Mouse (Mus musculus): ENCODE measurements around the gene Gm3417.
"Not testable (repeated sequence)": the region's sequence is repeated elsewhere in the genome, so short reads cannot be mapped to it uniquely, and the experiment has no call there.

The Gm3417 gene

GRCm38 (mm10) chr17:14958686-14959327 lies 19.8 kb downstream of the Gm3417 start:
- DNase-seq (ENCODE audit: low spot score in 2 of 2), result no peak

DNA sequence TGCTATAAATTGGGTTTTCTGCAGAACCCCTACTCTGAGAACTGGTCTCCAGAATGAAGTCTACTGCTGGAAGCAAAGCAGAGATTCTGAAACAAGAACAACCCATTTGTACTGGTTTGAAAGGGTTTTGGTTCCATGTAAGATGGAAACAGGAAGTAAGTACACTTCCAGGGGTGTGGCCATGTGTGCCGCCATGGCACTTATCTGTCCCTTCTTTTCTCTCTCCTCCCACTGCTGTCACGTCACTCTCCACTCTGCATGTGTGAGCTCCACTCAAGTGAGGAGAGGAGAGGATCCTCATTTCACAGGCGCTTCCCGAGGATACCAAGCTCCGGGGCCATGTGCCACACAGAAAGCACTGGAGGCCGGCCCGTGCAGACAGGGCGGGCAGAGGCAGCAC lies 25.1 kb downstream of the Gm3417 start:
- DNase-seq (ENCODE audit: low spot score in 2 of 2), result no peak

DNA sequence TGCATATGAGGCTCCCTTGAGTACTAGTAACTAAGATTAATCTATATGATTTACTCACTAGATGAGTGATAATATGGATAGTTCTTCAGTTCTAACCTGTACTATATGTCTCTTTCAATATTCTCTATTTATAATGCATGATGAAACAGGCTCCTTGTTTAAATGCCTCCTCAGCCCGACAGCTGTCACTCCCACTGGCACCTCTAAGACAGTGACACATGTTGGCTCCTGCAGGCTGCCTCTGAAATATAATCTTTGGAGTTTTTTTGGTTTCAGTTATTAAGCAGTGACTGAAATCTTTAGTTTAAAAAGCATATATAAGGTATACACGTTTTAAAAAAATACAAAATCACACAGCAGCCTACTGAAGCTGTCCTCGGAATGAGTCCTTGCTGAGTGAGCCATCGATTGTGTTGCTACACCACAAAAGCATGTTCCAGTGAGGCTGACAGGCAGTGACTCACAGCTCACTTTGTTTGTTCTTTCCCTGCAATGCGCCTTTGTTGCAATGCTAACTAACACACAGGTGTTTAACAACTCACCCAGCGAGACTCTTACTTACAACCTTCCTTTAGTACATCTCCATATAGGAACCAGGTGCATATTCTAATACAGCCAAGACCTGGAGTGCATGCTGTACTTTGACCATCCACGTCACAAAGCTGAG lies 29.3 kb downstream of the Gm3417 start:
- DNase-seq (ENCODE audit: low spot score in 2 of 2), result peak in 1 of 2 experiments; percentile 30

DNA sequence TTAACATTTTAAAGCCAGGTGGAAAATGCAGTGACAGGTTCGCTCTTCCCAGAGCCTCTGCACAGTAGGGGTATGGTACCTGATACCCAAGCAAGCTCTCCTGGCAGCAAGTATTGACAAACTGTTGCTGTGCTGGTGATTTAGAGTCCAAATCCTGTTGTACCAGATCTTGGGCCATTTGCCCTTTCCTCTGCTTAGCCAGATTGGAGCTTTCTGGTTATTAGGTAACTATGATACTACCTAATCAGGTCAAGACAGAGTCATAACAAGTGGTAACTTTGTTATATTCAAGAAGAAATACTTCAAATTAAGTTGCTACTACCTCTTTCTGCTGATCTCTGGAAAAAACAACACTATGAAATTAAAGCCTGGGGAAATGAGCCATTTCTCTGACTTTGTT lies 34.0 kb downstream of the Gm3417 start:
- DNase-seq (ENCODE audit: low spot score in 2 of 2), result peak in 1 of 2 experiments; percentile 35

- DNase-seq (ENCODE audit: low spot score in 2 of 2), result no peak
These were observed 34.9 kb downstream of the Gm3417 start for GRCm38 (mm10) chr17:14943729-14944059.

DNA sequence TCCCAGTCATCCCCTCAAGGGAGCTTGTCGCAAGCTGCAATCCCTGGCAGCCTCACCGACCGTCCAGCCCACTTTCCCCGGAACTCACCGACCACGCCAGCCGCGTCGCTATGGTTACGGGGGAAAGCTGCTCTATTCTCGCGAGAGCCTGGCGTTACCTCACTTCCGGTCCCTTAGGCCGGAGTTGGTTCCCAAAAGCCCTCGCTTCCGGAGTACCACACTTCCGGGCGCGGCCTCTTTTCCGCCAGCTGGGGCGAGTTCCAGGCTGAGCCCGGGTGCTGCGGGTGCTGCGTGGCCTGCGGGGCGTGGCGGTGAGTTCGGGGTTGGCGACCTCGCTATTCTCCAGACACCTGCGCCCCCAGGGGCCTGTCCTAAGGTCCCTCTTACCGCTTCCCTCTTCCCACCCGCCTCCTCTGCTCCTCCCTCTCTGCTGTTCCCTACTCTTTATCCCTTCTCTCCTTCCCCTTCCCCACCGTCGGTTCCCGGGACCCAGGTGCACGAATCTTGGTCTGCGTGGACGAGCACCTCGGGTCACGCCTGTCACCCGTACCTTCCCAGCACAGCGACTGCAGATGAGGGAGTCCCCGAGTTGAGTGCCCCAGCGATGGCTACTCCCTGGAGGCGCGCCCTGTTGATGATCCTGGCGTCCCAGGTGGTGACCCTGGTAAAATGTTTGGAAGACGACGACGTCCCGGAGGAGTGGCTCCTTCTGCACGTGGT lies 35.4 kb downstream of the Gm3417 start, which contains the start of the genes Wdr27 and 1600012H06Rik:
Wdr27 (minus strand) TSS at position 150 of the 720 bp plus-strand sequence.
1600012H06Rik (plus strand) TSS at position 176 of the 720 bp plus-strand sequence.
- DNase-seq (ENCODE audit: low spot score in 2 of 2), result peak; percentile 96 to 98

GRCm38 (mm10) chr17:14942181-14942580 lies 36.4 kb downstream of the Gm3417 start:
- not testable (repeated sequence) for DNase-seq (ENCODE audit: low spot score in 2 of 2)

GRCm38 (mm10) chr17:14935841-14936605 lies 42.6 kb downstream of the Gm3417 start:
- no peak for DNase-seq (ENCODE audit: low spot score in 2 of 2)

GRCm38 (mm10) chr17:14935280-14935679 lies 43.3 kb downstream of the Gm3417 start:
- not testable (repeated sequence) for DNase-seq (ENCODE audit: low spot score in 2 of 2)

- DNase-seq (ENCODE audit: low spot score in 2 of 2), result no peak
These were observed 47.1 kb downstream of the Gm3417 start for GRCm38 (mm10) chr17:14931469-14931868.

GRCm38 (mm10) chr17:14930697-14931096 lies 47.9 kb downstream of the Gm3417 start:
- no peak for DNase-seq (ENCODE audit: low spot score in 2 of 2)

DNA sequence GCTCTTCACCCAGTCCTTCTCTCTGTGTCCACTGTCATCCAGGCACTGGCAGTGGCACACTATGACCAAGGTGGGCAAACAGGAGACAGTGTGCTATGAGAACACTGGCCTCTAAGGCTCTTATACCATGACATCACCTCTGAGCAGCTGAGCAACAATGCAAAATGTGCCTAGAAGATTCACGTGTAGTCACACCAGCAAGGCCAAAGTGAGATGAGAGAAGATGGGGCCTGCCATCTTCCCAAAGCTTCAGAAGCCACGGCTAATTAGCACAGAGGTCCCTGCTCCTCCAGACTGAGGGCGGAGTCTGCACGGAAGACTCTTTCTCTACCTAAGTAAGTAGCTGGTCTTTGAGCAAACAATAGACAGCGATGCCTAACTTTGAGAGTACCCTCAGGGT lies 50.0 kb downstream of the Gm3417 start:
- no peak for DNase-seq (ENCODE audit: low spot score in 2 of 2)

DNA sequence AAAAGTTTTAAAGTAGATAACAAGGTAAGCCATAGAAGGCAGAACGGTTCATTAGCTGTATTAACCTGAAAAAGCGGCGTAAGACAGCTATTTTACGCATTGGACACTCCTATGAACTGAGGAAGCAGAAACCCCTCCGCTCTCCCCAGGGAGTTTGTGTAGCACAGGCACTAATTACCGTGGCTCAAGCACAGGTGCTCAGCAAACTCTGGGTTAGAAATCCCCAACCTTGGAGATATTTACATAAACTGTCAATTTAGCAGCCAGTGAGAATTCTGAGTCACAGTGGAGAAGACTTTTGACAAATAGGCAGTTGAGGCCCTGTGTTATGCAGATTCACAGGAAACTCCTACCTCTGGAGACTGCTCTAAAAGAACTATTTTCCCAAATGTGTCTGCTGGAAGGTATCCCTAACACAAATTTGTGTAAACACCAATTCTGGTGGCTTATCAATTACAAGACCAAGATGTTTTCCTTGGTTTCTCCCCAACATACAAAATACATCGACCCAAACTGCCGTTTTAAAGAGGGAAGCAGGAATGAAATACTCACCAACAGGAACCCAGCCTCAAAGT lies 50.9 kb downstream of the Gm3417 start:
- DNase-seq (ENCODE audit: low spot score in 2 of 2), result no peak

- DNase-seq (ENCODE audit: low spot score in 2 of 2), result no peak
These were observed 57.0 kb downstream of the Gm3417 start for GRCm38 (mm10) chr17:14921582-14921981.

- no peak for DNase-seq (ENCODE audit: low spot score in 2 of 2)
These were observed 60.7 kb downstream of the Gm3417 start for GRCm38 (mm10) chr17:14917866-14918265.

DNA sequence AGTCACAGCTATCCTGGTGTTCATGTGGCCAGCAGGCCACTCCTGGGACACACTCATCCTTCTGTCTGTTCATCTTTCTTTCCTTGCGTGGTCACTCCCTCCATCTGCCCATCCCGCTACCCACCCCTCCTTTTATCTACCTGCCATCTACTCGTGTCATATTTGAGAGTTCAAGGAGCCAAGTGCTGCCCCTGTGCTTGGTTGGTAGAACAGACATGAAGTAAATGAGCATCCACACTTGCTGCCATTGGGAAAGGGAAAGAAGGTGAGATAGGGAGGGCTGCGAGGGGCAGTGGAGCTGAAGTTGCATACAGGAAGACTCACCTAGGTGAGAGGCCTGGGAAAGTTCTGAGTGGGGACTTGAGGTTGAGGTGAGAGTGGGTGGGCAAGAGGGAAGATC lies 64.2 kb downstream of the Gm3417 start:
- DNase-seq (ENCODE audit: low spot score in 2 of 2), result no peak

Measured in urinary bladder, adult 18-20 months (tissue).